Mouse (Mus musculus) heart, postnatal 4 days (tissue): ENCODE data around the gene Gaa. TPM values are rescaled to one million over a fixed set of nuclear protein-coding genes. Genes with fewer than 3 reads are reported as not detected.
"Not testable (repeated sequence)": the region's sequence is repeated elsewhere in the genome, so short reads cannot be mapped to it uniquely, and the experiment has no call there.

Source experiments
- DNase-seq: peaks from one replicate; pipeline ENCODE4 v3.0.0; 2021
- total RNA-seq, 2 experiments: library from RNA; stranded (reverse); gene quantifications; 2 replicates each; pipeline ENCODE4 v1.2.3; 2021

The Gaa gene
- 10 to 100 TPM; 52.1 to 53.2 TPM for total RNA-seq

DNA sequence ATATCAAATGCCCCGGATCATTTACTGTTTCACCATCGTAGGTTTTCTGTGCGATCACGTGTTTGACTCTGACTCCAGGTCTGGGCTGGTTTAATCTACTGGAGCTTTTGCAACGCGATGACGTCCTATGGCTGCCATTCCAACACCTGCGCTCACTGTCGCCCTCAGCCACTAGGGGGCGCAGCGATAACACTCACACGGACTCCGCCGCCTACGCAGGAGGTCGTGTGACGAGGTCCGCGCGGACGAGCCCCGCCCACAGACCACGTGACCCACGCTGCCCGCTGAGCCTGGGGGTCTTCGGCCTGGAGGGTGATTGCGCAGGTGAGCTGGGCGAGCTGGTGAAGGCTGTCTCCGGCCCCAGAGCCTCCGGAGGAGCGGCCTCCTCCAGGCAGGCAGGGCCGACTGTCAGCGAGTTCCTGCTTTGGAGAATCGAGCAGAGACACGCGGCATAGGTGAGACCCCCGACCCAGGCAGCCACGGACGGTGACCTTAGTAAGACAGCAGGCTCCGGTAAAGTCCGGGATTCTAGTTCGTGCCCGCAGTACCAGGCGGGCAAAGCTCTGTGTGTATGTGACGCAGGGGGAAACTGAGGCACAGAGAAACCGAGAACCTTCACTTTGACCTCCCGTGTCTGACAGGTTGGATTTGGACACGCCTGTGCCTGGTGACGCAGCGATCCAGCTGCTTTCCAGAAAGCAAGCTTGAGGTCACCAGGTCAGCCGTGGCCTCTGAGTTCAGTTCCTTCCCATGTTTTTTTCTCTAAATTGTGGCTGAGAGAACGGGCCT is at the start of gene Gaa:
Gaa (plus strand) TSS at position 120 of the 789 bp plus-strand sequence.
- DNase-seq, result peak; percentile 97

DNA sequence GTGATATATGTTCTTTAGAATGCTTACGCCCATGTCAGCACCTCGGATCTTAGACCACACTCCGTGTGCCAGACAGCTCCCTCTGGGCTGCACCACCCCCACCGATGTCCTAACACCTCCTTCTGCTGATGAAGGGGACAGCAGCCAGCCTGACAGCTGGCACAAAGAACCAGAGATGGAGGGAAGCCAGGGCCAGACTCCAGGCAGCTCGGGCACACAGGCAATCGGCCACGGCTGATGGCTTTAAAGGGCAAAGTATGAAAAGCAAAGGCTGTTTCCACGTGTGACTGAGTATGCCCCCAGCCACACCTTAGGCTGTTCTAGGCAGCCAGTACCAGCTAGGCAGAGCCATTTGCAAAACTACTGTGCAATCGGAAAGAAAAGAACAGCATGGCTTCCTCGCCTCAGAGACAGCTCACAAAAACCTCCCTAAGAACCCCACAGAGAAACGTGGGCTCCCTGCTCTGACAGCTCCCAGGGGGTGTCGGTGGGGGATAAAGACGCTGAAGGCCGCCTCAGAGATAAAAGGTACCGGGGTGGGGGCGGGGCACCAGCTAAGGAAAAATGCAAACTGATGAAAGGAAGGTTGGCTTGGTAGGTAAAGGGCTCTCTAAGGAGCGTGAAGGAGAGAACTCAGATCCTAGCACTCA is 47.7 kb upstream of the Gaa start:
- DNase-seq, result peak; percentile 87

DNA sequence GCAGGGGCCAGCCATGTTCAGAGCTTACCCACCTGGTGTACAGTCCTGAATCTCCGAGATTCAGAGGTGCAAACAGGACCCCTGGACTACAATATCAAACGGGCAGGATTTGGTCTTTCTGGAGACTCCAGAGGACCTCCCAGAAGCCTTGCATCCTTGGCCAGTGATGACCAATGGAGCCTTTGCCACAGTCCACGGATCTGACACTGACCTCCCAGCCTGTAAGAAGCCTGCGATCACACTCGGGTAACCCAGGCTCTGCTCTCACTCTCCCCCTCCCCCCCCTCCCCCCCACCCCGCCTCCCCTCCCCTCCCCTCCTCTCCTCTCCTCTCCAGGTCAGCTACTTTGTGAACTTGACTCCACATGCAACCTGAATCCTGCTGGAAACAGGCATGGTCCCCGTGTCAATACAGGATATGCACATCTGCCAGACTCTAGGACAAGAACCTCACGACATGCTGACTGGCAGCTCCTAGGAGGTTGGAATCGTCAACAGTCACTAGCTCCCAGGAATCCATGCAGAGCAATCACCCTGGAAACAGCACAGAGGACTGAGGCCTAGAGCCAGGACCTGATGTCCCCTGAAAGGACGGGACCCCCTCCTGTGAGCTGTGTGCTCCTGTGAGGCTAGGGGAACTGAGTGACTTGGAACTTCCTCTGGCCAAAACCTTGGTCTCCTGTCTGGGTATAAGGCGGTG is 45.7 kb upstream of the Gaa start:
- DNase-seq, result no peak

DNA sequence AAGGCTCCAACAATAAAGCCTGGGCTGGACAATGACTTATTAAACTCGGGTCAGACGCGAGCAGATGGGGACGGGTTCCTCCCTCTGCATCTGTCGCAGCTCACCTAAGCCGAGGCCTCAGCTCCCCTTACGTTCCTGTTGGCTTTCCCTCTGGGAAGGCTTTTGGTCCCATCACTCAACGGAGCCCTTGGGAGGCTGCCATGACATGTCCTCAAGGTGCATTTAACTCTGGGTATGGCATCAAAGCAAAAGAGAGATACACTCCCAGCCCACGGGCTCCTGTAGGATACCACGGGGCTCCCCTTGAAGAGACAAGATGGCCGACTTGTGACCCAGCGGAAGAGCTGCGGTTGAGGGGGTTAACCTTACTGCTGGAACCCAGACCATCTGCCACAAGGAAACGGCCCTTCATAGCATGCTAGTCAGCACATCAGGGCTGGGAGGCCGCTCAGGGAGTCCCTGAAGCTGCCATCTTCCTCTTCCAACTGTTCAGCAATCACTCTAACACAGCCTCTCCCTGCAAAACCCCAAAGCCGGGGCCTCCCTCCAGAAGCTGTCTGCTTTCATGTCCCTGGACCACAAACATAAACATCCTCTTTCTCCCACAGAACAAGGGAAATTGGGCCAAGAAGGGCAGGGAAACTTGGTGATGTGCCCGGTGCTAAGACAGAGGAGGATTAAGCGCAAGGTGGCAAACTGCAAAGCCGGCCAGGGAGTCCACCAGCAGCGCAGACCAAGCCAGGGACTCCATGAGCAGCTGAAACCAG is 44.4 kb upstream of the Gaa start:
- no peak for DNase-seq

DNA sequence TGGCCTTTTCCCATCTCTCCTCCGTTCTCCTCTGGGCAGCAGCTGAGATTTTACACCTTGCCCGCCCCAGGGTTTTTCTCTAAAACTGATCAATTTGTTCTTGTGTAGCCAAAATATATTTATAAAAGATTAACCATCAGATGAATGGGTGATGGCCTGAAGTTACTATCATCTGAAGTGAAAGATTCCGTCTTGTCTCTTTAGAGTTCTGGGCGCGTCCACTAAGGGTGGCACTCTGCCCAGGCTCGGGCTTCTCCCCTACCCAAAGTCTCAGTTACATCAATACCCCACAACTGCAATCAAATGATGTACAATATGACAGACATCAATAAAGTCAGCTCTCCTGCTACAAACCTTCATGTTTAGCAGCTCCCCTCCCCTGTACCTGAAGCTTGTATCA is 42.8 kb upstream of the Gaa start:
- DNase-seq, result no peak

DNA sequence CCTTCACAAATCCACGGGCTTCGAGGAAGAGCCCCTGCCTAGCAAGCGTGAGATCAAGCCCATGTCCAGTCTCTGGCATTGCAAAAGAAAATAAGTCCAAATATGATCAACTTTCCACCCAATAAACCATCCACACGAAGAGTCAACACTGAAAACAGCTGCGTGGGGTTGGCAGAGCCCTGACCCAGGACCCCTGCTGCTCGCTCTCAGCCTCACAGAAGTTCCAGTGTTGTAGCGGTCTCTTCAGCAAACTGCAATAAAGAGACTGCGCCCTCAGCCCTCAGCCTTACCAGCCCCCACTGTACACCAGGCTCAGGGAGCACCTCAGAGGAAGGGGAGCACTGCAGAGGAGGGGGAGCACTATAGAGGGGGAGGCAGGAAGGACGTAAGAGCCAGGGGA is 42.1 kb upstream of the Gaa start:
- no peak for DNase-seq

DNA sequence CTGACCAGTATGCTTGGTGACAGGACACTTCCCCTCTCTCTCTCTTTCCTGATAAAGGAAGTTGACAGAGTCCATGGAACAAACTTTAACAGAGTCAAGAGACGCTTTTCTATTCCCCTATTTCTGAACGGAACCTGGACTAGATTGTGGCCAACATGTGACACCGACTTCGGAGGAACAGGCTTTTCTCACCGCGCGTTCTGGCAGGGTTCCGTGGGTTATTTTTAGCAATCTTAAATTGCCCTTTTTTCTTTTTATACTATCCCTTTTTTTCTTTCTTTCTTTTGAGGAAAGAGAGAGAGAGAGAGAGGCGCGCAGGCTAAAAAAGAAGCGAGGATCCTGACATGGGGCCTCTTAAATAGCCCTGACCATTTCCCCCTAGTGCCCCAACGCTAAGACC is 40.1 kb upstream of the Gaa start:
- no peak for DNase-seq

DNA sequence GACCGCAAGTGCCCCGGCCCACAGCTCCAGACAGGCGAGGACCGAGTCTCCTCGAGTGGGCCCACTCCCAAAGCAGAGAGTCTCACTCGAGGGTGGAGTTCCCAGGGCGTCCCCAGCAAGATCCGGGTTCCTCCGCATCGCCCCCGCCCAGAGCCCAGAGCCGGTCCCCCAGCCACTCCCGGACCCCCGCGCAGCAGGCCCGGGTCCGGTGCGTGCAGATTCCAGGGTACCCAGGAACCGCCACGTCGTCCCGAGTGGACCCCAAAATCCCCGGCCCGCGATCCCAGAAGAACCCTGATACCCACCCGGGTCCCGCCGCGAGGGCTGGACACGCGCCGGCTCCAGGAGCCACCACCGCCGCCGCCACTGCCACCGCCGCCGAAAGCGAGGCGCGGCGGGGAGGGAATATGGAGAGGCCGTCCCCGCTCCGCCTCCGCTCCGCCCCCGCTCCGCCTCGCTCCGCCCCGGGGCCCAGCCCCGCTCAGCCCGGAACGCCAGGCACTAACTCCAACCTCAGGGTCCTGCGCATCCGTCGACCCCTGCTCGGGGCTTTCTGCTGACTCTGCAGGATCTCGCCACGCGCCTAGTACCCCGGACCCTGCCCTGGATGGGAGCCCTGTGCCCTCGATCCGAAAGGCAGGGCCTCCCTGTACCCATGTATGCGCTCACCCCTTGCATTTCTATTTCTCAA is 39.5 kb upstream of the Gaa start, which contains the start of the genes Tbc1d16 and Ccdc40:
Tbc1d16 (minus strand) TSS at position 409 of the 691 bp plus-strand sequence.
Ccdc40 (plus strand) TSS at position 482 of the 691 bp plus-strand sequence.
- DNase-seq, result peak; percentile 77

DNA sequence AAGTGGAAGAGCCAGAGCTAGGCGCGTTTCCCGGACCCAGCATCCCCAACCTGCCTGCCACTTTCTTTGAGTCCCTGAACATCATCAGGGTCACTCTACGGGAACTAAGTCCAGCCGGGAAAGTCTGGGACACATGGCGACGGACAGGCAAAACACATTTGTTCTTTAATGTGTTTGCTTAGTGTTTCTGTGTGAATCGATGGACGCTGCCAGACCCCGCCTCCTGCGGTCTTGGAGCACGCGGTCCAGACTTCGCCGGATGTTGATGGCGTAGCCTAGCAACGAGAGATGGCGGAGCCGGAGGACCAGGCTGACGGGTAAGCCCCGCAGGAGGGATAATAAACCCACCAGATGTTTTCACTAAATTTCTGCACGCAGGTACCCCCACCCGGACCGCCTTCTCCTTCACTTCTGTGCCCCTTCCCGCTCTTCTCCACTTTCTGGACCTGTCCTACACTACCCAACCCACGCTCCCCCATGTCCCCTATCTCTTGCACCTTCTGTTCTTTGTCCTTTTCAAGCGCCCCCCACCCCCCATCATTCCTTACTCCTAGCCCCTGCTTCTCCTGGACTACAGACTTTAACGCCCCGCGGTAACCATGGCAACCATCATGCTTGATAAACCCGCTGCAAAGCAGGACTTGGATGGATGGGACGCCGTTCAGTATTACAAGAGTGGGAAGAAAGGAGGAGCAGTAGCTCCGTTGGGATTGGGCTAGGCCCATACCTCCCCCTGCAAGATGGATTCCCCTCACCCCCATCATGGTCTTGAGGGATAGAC is 38.7 kb upstream of the Gaa start:
- peak; percentile 80 for DNase-seq

DNA sequence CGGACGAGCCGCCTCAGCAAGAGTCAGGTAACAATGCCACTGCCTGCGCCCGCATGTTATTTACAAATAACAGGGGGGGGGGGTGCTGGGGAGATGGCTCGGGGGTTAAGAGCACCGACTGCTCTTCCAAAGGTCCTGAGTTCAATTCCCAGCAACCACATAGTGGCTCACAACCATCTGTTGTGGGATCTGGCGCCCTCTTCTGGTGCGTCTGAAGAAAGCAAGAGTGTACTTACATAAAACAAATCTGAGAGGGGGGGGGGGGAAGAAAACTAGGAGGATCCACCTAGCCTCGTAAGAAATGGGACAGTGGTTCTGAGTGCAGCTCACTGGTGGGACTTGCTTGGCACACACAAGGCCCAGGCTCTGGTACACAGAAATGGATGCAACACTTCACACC is 32.9 kb upstream of the Gaa start:
- DNase-seq, result no peak

DNA sequence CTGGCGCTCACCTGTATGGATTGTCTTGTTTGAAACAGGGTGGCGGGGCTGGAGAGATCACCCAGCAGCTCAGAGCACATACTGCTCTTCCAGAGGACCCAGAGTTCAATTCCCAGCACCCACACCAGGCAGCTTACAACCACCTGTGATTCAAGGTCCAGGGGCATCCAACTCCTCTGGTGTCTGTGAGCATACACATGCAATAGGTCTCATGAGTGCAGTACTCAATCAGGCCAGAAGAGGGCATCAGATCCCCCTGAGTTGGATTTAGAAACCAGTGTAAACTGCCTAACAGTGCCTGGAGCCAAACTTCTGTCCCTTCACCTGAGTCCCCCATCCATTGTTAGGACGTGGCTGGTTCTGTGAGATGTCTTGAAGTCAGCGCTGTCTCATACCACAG is 32.1 kb upstream of the Gaa start:
- DNase-seq, result peak; percentile 76

DNA sequence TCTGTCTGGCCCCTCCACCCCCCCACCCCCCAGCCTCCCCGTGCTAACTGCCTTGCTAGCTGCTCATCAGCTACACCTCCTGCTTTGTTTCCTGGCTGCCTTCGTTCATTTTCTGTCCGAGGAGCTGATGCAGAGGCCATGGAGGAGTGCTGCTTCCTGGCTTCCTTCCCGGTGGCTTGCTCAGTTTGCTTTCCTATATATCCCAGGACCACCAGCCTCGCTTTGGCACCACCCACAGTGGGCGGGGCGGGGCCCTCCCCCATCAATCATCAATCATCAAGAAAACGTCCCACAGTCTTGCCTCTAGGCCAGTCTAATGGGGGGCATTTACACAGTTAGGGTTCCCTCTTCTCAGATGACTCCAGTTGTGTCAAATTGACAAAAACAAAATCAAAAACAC is 31.3 kb upstream of the Gaa start:
- DNase-seq, result no peak

DNA sequence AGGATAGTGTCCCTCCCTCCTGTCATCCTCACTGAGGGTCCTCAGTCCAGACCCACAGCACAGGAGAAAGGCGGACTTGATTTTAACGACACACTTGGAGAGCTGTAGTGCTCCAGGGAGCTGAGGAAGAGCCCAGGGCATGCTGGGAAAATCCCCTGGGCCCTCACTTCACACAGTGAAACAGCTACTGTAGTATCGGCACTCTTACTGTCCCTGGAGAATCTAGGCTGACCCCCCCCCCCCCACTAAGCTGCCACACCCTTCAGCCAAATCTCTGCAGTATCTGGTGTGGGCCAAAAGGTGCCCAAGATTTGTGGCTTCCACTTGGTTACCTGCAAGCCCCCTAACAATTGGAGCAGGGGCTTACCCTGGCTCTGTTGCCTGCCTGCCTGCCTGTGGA is 30.7 kb upstream of the Gaa start:
- no peak for DNase-seq

DNA sequence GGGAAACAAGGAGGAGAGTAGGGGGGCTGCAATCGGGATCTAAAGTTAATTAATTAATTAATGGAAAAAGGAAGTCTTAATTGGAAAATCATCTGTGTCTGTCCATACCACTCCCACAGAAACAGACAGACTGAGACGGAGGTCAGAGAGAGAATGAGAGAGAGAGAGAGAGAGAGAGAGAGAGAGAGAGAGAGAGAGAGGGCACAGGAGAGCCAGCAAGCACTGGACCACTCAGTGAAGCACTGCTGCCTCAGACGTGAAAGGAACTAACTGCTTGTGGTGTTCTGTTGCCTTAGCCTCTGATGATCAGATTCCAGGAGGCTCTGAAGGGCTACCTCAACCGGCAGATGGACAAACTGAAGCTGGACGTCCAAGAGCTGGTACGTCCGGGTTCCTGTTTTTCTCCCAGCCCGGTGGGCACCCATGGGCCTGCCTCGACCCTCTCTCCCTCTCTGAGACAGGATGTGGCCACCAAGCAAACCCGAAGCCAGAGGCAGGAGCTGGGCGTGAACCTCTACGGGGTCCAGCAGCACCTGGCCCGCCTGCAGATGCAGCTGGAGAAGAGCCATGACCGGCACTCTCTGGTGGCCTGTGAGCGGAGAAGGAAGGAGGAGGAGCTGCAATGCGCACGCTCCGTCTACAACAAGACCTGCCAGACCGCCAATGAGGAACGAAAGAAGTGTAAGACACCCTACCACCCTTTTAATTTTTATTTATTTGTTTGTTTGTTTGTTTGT is 30.0 kb upstream of the Gaa start:
- DNase-seq, result peak; percentile 52

DNA sequence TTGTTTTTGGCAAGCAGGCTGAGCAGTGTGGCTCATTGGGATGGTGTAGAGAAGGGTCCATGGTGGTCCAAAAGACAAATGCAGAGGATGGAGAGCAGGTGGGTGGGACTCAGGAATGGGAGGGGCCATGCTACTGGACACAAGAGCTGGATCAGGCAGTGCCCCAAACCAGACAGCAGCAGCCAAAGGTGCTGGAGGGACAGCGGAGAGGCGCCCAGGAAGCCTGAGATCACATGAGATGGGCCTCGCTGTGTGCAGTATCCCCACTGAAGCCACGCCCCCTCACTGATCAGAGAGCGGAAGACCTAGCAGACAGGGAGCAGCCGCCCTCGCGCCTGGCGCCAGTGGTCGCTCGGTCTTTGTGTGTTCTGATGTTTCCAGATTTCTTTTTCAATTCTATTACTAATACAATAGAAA is 29.4 kb upstream of the Gaa start:
- DNase-seq, result peak; percentile 63

DNA sequence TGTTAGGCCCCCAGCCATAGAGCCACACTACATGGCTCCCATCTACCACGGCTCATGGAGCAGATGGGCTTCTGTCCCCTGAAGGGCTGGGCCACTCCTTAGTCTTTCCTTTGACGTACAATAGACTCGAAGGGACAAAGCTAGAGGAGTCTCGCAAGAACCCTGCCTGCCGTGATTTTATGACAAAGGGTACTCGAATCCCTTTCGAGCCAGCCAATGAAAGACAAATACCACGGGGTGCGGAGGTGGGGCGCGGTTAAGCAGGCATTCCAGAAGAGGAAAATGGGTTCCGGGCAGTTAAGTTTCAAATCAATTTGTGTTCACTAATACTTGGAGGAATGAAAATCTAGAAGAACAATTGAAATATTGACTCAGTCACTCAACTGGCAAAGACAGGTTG is 28.2 kb upstream of the Gaa start:
- DNase-seq, result no peak

DNA sequence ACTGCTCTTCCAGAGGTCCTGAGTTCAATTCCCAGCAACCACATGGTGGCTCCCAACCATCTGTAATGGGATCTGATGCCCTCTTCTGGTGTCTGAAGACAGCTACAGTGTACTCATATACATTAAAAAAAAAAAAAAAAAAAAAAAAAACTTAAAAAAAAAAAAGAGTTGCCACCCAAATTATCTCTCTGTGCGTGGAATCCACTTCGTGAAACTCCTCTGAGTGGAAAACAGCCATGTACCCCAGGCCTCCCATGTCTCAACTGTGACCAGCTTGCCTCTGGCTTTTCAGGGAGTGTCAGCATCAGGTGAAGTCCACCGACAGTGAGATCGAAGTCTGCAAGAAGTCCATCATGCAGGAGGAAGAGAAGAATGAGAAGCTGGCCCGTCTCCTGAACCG is 22.1 kb upstream of the Gaa start:
- not testable (repeated sequence) for DNase-seq

DNA sequence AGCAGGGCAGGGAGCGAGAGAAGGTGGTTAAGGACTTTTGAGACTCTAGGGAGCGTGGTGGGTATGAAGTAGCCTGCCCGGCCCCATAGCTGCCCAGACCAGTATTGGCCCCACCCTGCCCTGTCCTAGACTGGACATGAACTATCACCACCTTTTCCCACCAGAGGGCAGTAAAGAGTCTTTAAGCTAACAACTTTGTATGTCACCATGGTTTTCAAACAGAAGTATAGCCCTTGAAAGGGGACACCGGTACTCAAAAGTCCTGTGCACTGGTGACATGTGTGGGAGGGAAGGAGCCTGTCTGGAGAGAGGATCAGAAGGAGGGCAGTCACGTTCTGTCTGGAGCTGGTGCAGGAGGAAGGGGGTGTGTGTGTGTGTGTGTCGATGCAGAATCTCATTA is 18.7 kb upstream of the Gaa start:
- DNase-seq, result peak; percentile 83

DNA sequence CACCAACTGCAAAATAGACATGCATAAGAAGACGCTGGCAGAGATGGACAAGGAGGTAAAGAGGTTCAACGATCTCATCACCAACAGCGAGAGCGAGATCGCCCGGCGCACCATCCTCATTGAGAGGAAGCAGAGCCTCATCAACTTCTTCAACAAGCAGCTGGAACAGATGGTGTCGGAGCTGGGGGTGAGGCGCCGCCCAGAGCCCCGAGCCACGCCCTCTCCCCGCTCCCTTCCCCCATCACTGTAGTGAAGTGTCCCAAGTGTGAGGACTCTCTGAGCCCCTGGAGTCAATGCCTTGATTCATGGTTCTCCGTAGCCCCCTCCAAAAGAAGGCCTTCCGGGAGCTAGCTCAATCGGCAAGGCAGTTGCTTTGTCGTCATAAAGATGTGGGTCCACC is 16.7 kb upstream of the Gaa start:
- no peak for DNase-seq

DNA sequence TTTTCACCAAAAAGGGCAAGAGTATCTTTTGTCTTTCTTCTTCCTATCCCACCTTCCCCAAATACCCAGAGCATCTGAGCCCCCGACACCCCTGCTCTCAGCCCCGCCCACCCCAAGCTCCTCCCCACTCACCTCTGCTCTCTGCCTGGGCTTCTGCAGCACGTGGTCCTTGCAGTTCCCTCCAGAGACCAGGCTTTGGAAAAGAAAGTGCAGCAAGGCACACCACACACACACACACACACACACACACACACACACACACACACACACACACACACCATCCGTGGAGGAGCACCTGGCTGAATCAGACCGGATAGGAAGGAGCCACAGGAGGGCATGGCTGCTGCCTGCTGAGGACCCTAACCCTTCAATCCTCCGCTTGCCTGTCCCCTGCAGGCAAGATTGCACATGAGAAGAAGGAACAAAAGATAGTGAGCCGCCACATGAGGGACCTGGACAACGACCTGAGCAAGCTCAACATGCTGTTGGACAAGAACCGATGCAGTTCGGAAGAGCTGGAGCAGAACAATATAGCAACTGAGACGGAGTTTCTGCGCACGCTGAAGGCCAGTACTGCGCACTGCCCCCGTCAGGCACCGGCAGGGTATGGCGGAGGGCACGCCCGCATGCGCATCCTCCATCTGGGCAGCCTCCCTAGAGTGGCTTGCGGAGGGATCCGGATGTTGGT is 14.7 kb upstream of the Gaa start:
- DNase-seq, result peak; percentile 63
